Mouse (Mus musculus): Measurements from ENCODE around the gene Lpp.

The Lpp gene

DNA sequence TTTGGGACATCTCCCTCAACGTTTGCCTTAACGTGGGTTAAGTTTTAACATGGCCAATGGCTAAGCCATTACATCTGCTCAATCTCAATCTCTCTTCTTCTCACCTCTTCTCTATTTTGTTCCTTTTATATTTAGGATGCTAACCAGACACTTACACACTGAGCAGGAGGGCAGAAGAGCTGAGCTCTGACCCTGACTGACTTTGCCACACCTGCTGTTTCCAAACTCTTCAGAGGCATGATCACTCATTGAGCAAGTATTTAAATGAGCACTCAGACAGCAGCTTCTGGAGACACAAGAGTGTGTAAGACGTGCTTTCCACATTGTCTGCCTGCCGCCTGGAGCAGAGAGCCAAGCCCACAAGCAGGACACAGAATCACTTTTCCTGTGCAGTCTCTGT is 77.7 kb downstream of the Lpp start:
- no peak for DNase-seq (ENCODE audit: low spot score)

- DNase-seq (ENCODE audit: low spot score) = no peak
These were observed 78.5 kb downstream of the Lpp start for GRCm38 (mm10) chr16:24471801-24472200.

- DNase-seq (ENCODE audit: low spot score) = no peak
These were observed 80.7 kb downstream of the Lpp start for GRCm38 (mm10) chr16:24473966-24474365.

GRCm38 (mm10) chr16:24474781-24475180 is 81.5 kb downstream of the Lpp start:
- no peak for DNase-seq (ENCODE audit: low spot score)

DNA sequence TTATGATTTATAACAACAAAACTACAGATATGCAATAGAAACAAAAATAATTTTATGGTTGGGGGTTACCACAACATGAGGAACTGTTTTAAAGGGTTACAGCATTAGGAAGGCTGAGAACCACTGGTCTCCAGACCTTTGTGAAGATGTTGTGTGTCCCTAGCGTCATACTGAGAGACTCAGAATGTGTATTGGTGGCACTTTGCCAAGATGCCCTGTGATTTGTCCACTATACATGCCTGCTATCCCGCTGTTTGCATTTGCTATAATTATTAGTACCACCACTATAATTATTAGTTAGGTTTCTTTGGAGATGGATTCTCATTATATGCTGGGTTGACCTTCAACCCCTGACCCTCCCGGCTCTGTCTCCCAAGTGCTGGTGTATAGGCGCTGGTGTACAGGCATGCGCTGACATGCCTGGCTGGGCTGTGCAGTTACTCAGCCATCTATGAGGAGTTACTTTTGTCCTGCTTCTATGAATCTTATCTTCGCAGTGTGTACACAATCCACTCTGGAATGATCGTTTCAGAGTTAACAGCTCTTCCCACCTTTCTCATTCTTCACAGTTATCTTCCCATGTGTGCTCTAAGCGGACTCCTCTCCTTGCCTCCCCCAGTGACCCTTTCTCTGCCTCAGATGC is 82.1 kb downstream of the Lpp start:
- no peak for DNase-seq (ENCODE audit: low spot score)

- DNase-seq (ENCODE audit: low spot score) = no peak
These were observed 83.6 kb downstream of the Lpp start for GRCm38 (mm10) chr16:24476911-24477401.

- DNase-seq (ENCODE audit: low spot score) = no peak
These were observed 84.7 kb downstream of the Lpp start for GRCm38 (mm10) chr16:24478006-24478405.

GRCm38 (mm10) chr16:24478851-24479250 is 85.5 kb downstream of the Lpp start:
- DNase-seq (ENCODE audit: low spot score) = no peak

DNA sequence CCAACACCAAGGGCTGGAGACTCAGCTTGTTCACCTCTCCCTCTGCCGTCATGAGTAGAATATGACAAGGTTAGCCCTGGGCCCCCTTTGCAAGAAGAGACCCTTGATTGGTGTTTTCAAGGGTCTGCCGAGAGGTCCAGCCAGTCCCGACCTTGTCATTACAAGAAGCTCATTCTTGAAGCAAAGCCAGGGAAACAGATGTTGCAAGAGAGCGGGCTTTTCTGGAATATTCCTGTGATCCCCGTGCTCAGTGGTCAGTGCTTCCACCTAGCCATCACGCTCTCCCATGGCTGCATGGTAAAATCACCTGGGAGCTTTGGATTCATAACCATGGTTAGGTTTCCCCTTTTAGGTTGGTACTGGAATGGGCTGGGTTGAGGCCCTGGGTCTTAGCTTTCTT is 89.3 kb downstream of the Lpp start:
- DNase-seq (ENCODE audit: low spot score) = no peak

GRCm38 (mm10) chr16:24483527-24484101 is 90.3 kb downstream of the Lpp start:
- DNase-seq (ENCODE audit: low spot score) = no peak

- no peak for DNase-seq (ENCODE audit: low spot score)
These were observed 94.5 kb downstream of the Lpp start for GRCm38 (mm10) chr16:24487782-24488241.

DNA sequence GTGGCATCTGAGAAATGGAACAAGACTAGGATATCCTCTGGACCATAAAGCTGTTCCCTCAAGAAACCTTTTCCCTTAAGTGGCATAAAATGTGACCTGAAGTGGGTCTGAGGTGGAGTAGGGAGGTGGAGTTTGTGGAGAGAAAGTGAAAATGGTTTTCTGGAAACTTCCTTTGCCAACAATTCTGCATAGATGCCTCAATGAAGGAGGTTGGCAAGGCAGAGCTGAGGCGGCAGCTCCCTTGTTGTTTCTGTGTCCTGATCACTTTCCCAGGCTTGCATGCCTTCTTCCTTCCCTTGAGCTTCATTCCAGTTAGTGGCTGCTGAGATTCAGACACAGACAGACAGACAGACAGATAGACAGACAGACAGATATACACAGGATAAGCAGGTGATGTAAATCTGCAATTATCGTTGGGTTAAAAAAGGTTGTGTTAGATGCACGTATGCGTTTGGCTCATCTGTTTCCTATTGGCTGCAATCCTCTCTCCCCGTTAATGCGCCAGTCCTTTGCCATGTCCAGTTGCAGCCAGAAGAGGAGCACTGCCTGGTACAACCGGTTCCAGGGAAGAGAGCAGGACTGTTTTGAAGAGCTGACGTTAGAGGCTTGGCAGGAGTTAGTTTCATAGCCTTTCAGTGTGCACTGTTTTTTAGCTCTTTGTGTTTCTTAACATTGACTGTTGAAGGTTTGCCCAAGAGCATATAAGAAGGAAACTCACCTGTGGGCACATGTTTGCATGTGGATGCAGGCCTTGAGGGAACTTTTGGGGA is 96.4 kb downstream of the Lpp start:
- no peak for DNase-seq (ENCODE audit: low spot score)

GRCm38 (mm10) chr16:24490751-24491485 is 97.6 kb downstream of the Lpp start:
- no peak for DNase-seq (ENCODE audit: low spot score)

- DNase-seq (ENCODE audit: low spot score) = no peak
These were observed 98.1 kb downstream of the Lpp start for GRCm38 (mm10) chr16:24491486-24491758.

GRCm38 (mm10) chr16:24492194-24492940 is 99.1 kb downstream of the Lpp start:
- no peak for DNase-seq (ENCODE audit: low spot score)

GRCm38 (mm10) chr16:24494531-24494930 is 101.2 kb downstream of the Lpp start:
- DNase-seq (ENCODE audit: low spot score) = no peak

DNA sequence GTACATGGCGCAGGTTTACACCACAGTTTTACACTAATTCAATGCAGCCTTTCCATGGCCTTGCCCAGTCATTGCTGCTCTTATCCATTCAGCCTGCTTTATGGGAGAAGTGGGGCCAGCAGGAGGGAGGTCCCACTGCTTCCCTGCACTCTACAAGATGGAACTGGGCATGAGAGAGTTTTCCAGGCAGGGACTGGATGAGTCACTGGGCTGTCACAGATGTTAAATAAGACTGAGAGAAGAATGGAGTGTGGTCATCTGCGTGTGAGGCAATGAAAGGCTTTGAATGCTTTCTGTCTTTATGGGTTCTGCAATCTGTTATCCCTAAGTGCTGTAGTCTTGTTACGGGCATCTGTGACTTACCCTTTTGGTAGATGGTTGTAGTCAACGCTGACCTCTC is 102.2 kb downstream of the Lpp start:
- no peak for DNase-seq (ENCODE audit: low spot score)

- DNase-seq (ENCODE audit: low spot score) = no peak
These were observed 103.3 kb downstream of the Lpp start for GRCm38 (mm10) chr16:24496635-24497034.

DNA sequence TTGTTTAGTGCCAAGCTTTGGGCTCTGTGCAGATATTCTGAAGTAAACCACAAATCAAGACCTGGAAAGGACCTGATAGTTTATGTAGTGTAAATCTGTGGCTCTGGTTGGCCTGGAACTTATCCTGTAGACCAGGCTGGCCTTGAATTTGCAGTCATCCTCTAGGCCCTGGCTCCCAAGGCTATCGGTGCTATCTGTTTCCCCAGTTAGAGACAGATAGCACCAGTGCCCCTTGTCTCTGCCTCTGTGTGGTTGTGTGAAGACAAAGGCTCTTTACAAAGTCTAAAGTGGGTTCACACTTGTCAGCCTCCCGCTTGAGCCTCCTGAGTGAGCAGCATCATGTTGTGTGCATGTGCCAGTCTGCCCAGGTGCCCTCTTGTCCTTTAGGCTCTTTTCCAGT is 104.1 kb downstream of the Lpp start:
- DNase-seq (ENCODE audit: low spot score) = no peak

DNA sequence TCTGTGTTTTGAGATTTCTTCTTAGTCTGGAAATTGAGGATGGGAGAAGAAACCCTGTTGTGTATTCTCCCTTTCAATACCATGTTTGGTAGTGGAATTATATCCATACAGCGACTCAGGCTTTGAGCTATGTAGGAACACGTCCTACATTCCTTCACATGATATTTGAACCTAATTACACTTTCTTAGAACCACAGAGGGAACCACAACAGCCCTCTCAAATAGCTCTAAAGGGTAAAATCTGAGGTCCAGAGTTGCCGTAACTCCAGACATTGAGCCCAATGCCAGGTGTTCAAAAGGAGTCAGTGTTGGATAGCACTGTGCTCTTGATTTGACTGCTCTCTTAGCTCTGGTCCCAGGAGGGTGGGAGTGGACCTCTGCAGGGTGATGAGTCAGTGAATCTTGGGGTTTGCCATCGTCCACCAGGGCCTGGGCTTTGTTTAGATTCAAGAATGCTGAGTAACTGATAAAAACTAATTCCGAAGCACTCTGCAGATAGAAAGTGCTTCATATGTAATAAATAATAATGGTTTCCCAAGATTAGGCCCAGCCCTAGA is 104.9 kb downstream of the Lpp start:
- no peak for DNase-seq (ENCODE audit: low spot score)

- DNase-seq (ENCODE audit: low spot score) = no peak
These were observed 107.9 kb downstream of the Lpp start for GRCm38 (mm10) chr16:24501197-24501596.
